Mouse (Mus musculus) ES-E14 (cell line): Measurements from ENCODE around the gene Tm9sf1.

ENCODE experiments used
- CHD2 ChIP-seq: IDR thresholded peaks from 2 replicates; pipeline ENCODE4 v1.6.1; 2014; ENCODE audit warnings: mild to moderate bottlenecking, low read depth, low read length, inconsistent platforms
- HCFC1 ChIP-seq: IDR thresholded peaks from 2 replicates; pipeline ENCODE4 v1.6.1; 2012; ENCODE audit warnings: low read length, inconsistent platforms, borderline replicate concordance; ENCODE audit not compliant: insufficient read depth
- MAFK ChIP-seq: IDR thresholded peaks from 2 replicates; pipeline ENCODE4 v1.6.1; 2014; ENCODE audit warnings: mild to moderate bottlenecking, low read depth, low read length, inconsistent platforms; ENCODE audit not compliant: insufficient read depth
- ZC3H11A ChIP-seq: IDR thresholded peaks from 2 replicates; pipeline ENCODE4 v1.6.1; 2012; ENCODE audit warnings: low read depth, mild to moderate bottlenecking, inconsistent platforms, low read length, borderline replicate concordance
- ZNF384 ChIP-seq: IDR thresholded peaks from 2 replicates; pipeline ENCODE4 v1.6.1; 2012; ENCODE audit warnings: low read depth, low read length, inconsistent platforms

DNA sequence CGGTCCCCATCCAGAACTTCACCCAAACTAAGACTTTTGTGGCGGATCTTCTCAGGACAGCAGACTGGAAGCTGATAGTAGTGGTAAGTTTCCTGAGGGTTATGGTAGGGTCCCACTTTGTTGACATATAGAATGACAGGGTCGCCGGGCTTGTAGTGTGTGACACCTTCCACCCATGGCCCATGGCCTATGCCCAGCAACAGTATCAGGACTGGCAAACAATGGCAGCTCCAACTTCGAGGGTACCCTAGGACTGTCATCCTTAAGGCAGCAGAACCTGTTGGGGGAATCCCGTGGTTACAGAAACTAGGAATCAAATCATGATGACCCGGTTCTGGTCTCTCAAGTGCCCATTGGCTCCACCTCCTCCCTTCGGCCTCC, 937 bp downstream of the Tm9sf1 start:
- TF ChIP-seq CHD2 (no peak), ZC3H11A (no peak), ZNF384 (no peak), MAFK (no peak), HCFC1 (no peak; the same call in 1 of the 2 replicates)
